Mouse (Mus musculus) ES-E14 (cell line): Measurements from ENCODE around the gene Ttll10. TPM values are rescaled to one million over a fixed set of nuclear protein-coding genes. Genes with fewer than 3 reads are reported as not detected.

Source experiments
- DNase-seq: peaks from one replicate; pipeline ENCODE4 v3.0.0-alpha.2; 2013; ENCODE audit warnings: low read depth, low spot score
- H3K27ac ChIP-seq: 2 replicates; pipeline ENCODE4 v1.5.1; 2012; ENCODE audit warnings: low read depth, mild to moderate bottlenecking, low read length, moderate library complexity, mixed read lengths; ENCODE audit not compliant: poor library complexity, insufficient read depth, severe bottlenecking
- H3K36me3 ChIP-seq: 2 replicates; pipeline ENCODE4 v1.6.1; 2012; ENCODE audit warnings: mild to moderate bottlenecking, low read length, moderate library complexity, mixed read lengths; ENCODE audit not compliant: control insufficient read depth, poor library complexity, insufficient read depth, severe bottlenecking
- H3K4me1 ChIP-seq, 2 experiments: fragments of 150-350 bp in 1 of 2; sonication (generic) in 1 of 2; 2 replicates each; pipeline ENCODE4 v1.6.1; 2012; ENCODE audit warnings: low read length in 2 of 2, mild to moderate bottlenecking in 1 of 2, mixed read lengths in 1 of 2; ENCODE audit not compliant: control insufficient read depth in 2 of 2, insufficient read depth in 2 of 2, poor library complexity in 1 of 2
- H3K4me3 ChIP-seq, 2 experiments: fragments of 150-350 bp in 1 of 2; sonication (generic) in 1 of 2; 2 replicates each; pipeline ENCODE4 v1.5.1; 2012; ENCODE audit warnings: low read length in 2 of 2, low read depth in 1 of 2, mild to moderate bottlenecking in 1 of 2, mixed read lengths in 1 of 2; ENCODE audit not compliant: insufficient read depth in 1 of 2, poor library complexity in 1 of 2, severe bottlenecking in 1 of 2
- H3K9ac ChIP-seq: 2 replicates; pipeline ENCODE4 v1.6.1; 2012; ENCODE audit warnings: low read depth, mild to moderate bottlenecking, low read length, mixed read lengths; ENCODE audit not compliant: poor library complexity, insufficient read depth, severe bottlenecking
- H3K9me3 ChIP-seq: fragments of 150-350 bp; sonication (generic); 2 replicates; pipeline ENCODE4 v1.6.1; 2012; ENCODE audit warnings: low read depth, mild to moderate bottlenecking, low read length; ENCODE audit not compliant: control insufficient read depth, insufficient read depth
- CHD2 ChIP-seq: IDR thresholded peaks from 2 replicates; pipeline ENCODE4 v1.6.1; 2014; ENCODE audit warnings: mild to moderate bottlenecking, low read depth, low read length, inconsistent platforms
- HCFC1 ChIP-seq: IDR thresholded peaks from 2 replicates; pipeline ENCODE4 v1.6.1; 2012; ENCODE audit warnings: low read length, inconsistent platforms, borderline replicate concordance; ENCODE audit not compliant: insufficient read depth
- MAFK ChIP-seq: IDR thresholded peaks from 2 replicates; pipeline ENCODE4 v1.6.1; 2014; ENCODE audit warnings: mild to moderate bottlenecking, low read depth, low read length, inconsistent platforms; ENCODE audit not compliant: insufficient read depth
- ZC3H11A ChIP-seq: IDR thresholded peaks from 2 replicates; pipeline ENCODE4 v1.6.1; 2012; ENCODE audit warnings: low read depth, mild to moderate bottlenecking, inconsistent platforms, low read length, borderline replicate concordance
- ZNF384 ChIP-seq: IDR thresholded peaks from 2 replicates; pipeline ENCODE4 v1.6.1; 2012; ENCODE audit warnings: low read depth, low read length, inconsistent platforms
- in situ Hi-C, 2 experiments: fragments of 600-800 bp; cut with MboI; formaldehyde crosslinking; loops; one replicate each; pipeline ENCODE4 v1.15.1; 2025; ENCODE audit warnings: low sequenced_read_pairs in 2 of 2, inconsistent platforms in 1 of 2; ENCODE audit not compliant: unreplicated experiment in 2 of 2
- total RNA-seq: library from RNA; depleted of rRNA; stranded (reverse); fragments of 300-350 nt; gene quantifications from 2 replicates; pipeline ENCODE4 v1.2.3, GENCODE M21; 2012

The Ttll10 gene
- total RNA-seq, 1 experiment = 0.22 TPM

DNA sequence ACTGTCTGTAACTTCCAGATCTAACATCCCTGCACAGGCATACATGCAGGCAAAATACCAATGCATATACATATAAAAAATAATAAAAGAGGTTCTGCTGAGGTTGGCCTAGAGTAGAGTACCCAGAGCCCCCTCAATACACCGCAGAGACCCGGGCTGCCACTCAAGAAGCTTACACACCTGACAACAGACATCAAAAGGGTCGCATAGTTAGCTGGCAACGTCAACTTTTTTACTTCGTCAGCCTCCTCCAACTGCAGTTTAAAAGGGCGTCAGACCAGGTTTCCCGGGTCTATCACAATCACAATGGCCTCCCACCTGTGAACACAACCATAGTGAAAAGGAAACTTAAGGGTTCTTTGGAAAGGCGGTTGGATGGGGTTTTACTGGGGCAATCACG, 35.7 kb downstream of the Ttll10 start:
- in situ Hi-C loops = no loop called here
- no peaks in the 10 kb centered on the region for H3K4me1 ChIP-seq
- no peak overlapping the region for H3K9ac ChIP-seq
- no peaks in the 10 kb centered on the region; the same call in 1 of the 2 replicates for H3K36me3 ChIP-seq
- no peaks in the 10 kb centered on the region for H3K9me3 ChIP-seq
- DNase-seq = no peak
- H3K4me3 ChIP-seq = no peak overlapping the region
- TF ChIP-seq MAFK = no peak
- H3K27ac ChIP-seq = no peak overlapping the region

DNA sequence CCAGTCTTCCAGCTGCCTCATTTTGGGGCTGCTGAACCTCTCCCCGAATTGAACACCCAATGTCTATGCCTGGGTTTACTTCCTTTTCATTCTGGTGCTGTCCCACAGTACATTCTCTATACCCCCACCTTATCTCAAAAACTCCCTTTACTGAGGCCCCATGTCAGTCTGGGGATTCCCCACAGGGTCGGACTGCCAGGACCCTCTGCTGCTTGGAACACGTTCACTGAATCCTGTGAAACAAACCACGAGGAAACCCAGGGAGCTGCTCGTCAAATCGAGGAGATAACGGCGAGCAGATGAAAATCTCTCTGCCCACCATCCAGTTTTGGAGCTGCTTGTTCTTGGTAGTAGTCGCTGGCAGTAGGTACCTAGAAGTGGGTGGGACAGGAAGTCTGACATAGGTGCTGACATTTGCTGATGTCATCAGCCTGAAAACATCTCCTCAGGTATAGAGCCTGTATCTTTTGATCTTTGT, 37.2 kb downstream of the Ttll10 start:
- H3K4me1 ChIP-seq = no peaks in the 10 kb centered on the region

DNA sequence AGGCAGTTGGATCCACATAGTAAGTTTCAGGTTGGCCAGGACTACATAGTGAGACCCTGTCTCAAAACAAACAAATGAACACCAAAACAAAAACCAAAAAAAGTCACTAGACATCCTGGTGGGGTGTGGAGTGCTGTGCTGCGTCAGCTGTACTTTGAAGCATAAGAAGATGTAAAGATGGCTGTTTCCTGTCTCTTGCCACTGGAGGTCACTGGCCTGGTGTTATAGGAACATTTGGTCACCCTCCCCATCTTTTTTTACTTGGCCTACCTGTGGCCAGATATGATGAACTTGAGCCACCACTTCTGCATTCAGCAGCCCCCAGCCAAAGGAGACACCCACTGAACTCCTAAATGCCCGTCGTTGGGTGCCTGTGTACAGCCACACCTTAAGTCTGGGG, 37.8 kb downstream of the Ttll10 start:
- Histone ChIP-seq H3K36me3 (no peaks in the 10 kb centered on the region), H3K4me3 (no peak overlapping the region), H3K9ac (no peak overlapping the region), H3K4me1 (no peaks in the 10 kb centered on the region), H3K27ac (no peak overlapping the region), H3K9me3 (no peaks in the 10 kb centered on the region)
- in situ Hi-C loops = no loop called here
- DNase-seq = no peak
- no peak for TF ChIP-seq ZC3H11A
- no peak for TF ChIP-seq ZNF384
- TF ChIP-seq CHD2 = no peak
- no peak for TF ChIP-seq MAFK

More for the DNA sequence above, 37.2 kb downstream of the Ttll10 start:
- DNase-seq = no peak
- Histone ChIP-seq H3K9me3 (no peaks in the 10 kb centered on the region), H3K27ac (no peak overlapping the region), H3K36me3 (no peaks in the 10 kb centered on the region), H3K4me3 (no peak overlapping the region), H3K9ac (no peak overlapping the region)
- in situ Hi-C loops = no loop called here
- no peak for TF ChIP-seq MAFK

DNA sequence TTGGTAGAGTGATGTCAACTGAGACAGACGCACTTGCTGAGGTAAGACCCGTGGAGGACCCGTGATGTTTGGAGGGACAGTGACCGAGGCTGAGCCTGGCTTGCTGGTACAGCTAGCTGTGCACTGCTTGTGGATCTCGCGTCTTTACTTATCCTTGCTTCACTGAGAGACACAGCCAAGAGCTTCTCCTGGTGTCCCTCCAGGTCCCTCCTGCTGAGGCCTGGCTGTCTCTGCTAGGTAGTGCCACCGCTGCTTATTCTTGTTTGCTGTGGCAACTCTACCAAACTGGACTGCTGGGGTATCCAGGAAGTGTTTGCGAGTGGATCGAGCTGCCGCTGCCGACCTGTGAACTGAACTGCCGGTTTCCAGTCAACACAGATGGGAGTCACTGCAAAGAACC, 39.4 kb downstream of the Ttll10 start:
- Histone ChIP-seq H3K36me3 (no peaks in the 10 kb centered on the region), H3K27ac (no peak overlapping the region), H3K9ac (no peak overlapping the region), H3K4me1 (no peaks in the 10 kb centered on the region), H3K4me3 (no peak overlapping the region), H3K9me3 (no peaks in the 10 kb centered on the region)
- TF ChIP-seq ZC3H11A (no peak), CHD2 (no peak), HCFC1 (no peak), MAFK (no peak), ZNF384 (no peak)
- no peak for DNase-seq
- in situ Hi-C loops = no loop called here

DNA sequence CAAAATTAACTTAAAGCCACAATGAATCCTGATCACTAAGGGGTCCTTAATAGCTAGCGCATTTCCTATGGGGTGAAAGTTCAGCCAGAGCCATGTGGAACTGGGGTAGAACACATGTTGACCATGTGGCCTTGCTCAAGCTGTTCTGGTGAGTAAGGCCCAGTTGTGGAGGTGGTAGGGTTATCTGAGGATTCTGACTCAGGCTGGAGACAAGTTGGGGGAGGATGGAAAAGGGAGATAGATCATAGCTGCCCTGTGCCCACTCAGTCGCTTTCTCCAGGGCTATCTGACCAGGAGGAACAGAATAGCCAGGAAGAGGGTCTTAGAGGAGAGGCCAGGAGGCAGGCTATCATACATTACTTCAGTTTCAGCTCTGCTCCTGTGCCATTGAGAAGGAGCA, 44.8 kb downstream of the Ttll10 start:
- in situ Hi-C loops = no loop called here
- no peak overlapping the region for H3K27ac ChIP-seq
- no peak overlapping the region for H3K4me3 ChIP-seq
- TF ChIP-seq HCFC1 = no peak
- TF ChIP-seq ZNF384 = no peak
- no peak for TF ChIP-seq ZC3H11A
- no peak for TF ChIP-seq MAFK
- TF ChIP-seq CHD2 = no peak
- H3K9ac ChIP-seq = no peak overlapping the region
- peaks cover 17% of the 10 kb centered on the region for H3K36me3 ChIP-seq
- DNase-seq = no peak
- H3K9me3 ChIP-seq = no peaks in the 10 kb centered on the region
- 0 out of 4 replicates have a peak, but pooled peaks cover 0 to 3% of the 10 kb centered on the region in 2 experiments for H3K4me1 ChIP-seq
